Mouse (Mus musculus) cerebellum, postnatal 36 days (tissue): ENCODE results near the gene Eid3.

ENCODE experiments used
- DNase-seq, 2 experiments: peaks; one replicate each; pipeline ENCODE4 v3.0.0; 2021 to 2022; ENCODE audit warnings: mixed read lengths in 2 of 2

Eid3 gene

DNA sequence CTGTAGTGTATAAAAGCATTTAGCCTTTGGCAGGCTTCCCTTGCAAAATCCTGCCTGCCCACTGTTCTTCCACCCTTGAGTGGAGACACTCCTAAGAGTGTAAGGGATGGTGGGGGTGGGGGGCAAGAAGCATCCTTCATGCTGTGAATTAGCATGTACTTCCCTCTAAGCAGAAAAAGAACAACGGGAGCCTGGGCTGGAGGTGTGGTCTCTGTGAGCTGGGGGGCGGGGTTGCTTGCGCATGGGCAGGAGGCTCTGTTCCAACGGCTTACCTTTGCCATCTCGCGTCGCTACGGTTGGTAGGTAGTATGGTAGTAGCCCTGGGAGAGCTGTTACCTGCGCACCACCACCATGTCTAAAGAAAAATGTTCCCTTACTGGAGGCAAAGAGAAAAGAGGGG, at the start of gene Eid3:
Eid3 (plus strand) TSS at position 271 of the 400 bp plus-strand sequence.
- peak in 1 of 2 experiments; percentile 21 for DNase-seq

DNA sequence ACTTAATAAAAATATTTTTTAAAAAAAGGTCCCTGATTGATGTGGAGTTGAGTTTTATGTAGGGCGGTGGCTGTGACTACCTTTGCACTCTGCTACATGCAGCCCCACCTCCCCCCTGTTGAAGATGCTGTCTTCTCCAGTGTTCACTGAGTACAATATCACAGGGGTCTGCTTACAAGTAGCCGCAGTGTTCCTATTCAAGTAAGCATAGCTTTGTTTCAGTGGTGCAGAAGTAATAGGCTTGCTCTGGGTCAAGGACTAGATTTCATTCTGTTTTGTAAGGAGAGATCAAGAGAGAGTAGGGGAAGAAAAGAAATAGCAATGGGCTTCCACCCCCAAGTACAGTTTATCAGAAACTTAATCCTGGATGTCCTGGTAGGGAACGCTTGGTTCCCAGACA, 48.9 kb upstream of the Eid3 start:
- no peak for DNase-seq

DNA sequence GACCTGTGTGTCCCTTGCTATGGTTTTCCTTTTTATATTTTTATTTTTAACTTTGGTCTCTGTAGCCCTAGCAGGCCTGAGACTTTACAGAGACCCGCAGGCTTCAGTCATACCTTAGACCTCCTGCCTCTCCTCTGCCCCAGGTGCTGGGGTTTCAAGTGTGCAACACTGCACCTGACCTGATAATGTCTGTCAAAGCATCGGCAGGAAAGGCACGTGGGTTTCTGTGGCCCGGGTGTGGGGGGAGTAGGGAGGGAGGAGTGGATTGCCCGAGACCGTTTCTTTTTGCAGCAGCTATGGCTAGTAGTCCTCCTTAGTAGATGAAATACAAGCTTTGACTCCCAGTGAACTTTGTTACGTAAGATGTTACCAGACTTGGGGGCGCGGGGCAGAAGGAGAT, 48.5 kb upstream of the Eid3 start:
- no peak for DNase-seq

DNA sequence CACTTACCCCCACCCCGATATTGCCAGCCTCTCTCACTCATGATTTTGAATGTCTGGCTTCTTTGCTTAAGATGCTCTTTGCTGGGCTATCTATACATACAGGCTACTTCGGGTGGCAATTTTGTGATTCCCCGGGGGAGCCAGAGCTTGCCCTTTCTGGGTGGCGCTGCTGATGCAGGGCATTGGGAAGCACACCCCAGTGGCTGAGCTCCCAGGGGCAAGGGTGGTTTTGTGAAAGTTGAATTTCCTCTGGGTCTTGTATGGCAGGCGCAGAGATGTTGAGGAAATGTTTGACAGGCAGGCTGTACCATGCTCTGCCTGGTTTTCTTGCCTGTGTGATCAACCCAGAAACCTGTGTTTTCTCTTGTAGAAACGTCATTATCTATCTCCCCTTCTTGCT, 47.8 kb upstream of the Eid3 start:
- no peak for DNase-seq

DNA sequence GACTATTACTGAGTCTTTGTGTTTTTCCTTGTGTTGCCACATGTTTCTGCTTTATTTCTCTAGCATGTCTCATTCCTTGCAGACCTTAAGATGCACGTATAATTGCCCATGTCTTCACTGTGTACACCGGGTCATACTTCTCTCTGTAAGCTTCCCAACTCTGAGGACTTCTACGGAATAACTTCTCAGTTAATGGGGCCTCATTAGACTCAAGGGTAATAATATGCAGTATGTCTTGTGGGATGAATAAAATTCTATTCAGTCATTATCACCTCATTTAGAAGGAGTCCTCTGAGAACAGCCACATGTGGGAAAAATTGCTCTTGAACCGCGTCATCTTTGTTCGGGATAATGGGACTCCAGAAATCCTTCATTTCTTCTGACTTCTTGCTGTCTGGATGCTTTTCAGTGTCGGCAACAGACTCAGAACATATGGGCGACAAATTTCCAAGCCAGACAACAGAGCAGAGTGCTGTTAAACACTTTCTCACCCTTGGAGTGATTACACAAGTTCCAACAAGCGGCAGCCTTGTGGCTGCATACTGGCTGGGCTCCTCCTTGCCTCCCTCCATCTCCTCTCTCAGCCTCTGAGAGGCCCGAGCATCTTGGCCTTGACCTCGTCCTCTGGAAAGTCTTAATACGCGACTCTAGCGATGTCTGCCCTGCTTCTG, 43.2 kb upstream of the Eid3 start:
- DNase-seq: no peak

DNA sequence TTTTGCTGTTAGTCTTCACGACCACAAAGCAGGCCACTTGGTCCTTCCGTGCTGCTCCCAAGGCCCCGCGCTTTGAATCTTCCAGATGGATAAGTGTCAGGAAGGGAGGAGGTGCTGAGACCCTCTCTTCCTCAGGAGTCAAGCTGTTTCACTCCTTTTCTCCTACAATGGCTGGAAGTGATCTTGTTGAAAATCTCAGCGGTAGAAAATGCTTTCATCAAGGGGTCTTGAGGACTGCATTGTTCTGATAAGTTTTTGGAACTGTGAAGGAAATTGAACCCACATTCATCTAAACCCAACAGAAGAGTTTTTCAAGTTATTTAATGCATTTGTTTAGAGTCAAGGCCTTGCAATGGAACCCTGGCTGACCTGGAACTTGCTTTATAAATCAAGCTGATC, 42.6 kb upstream of the Eid3 start:
- no peak for DNase-seq

DNA sequence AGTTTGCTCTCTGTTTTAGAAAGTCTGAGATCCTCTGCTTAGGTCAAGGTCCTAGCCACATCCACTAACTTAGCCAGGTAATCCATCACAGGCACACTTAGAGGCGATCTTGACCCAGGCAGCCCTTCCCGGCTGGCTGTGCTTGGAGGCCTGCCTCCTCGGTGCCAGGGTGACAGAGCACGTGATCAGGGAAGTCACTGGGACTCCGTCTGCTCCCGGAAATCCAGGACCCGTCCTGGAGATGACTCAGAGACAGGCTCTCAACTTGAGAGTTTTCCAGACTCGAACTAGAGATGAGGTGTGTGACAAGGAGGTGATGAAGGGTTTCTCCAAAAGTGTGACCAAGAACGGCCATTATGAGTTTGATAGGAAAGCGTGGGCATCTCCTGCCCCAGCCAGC, 41.9 kb upstream of the Eid3 start:
- DNase-seq: no peak

DNA sequence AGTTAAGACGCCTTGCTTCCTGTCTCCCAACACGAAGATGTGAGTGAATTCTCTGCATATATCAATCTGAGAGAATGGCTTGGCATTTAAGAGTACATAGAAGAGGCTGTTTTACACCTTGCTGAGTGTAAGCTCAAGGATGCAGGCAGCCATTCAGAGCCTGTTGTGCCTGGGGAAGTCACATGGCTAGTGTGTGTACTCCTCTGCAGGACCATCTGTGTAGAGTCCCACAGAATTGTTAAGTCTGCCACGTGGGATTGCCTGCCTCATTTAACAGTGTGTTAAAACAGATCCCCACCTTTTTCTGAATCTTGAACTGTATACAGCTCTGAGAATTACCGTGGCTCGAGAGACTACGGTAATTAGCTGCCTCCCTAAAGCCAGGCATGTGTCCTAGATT, 39.9 kb upstream of the Eid3 start:
- DNase-seq: no peak

DNA sequence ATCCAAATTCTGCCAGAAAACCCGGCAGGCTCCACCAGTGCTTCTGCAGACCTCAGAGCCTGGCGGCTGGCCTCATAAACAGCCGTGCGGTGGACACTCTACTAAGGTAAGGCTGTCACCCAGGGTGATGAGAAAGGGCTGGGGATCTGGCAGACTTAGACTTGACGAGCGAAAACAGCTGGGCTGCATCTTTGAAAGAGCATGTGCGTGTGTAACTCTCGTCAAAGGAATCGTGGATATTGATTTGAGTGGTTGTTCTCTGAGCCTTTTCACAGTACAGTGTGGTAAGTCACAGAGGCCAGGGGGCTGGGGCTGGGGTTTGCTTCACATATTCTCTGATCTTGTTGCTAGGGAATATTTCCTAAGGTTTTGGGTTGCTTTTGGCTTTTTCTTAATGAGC, 32.5 kb upstream of the Eid3 start, which contains the start of gene Txnrd1:
Txnrd1 (plus strand) TSS at position 26 of the 400 bp plus-strand sequence.
- DNase-seq: no peak

DNA sequence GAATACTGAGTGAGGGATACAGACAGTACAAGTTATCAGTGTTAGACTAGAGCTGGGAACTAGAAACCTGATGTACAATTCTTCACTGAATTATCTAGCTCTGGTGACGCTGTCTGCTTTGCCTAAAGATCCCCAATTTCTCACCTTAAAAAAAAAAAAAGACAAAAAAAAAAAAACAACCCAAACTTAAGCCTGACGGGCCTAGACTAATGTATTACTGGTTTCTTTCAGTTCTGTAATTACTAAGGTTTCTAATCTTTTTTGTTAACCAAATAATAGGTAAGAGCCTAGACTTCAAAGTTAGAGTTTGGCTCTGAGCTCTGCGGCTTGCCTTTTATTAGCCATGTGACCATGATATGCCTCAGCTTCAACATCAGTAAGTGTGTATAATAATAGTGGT, 30.5 kb upstream of the Eid3 start:
- no peak for DNase-seq

DNA sequence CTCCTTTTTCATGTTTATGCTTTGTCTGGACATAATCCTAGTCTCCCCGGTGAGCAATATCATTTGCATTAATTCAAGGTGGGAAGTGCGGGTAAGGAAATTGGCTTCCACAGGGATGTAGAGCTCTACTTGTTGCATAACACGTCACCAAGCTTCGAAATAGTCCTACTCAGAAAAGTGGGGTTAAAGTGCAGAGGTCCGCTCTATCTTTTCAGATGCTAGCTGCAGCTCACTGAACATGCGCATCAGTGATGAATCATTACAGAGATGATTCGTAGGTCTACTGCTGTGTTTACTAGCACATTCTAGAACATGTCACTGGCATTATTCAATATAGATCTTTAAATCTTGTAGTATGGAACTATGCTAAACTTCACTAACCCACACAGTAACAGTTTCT, 28.0 kb upstream of the Eid3 start:
- DNase-seq: no peak

DNA sequence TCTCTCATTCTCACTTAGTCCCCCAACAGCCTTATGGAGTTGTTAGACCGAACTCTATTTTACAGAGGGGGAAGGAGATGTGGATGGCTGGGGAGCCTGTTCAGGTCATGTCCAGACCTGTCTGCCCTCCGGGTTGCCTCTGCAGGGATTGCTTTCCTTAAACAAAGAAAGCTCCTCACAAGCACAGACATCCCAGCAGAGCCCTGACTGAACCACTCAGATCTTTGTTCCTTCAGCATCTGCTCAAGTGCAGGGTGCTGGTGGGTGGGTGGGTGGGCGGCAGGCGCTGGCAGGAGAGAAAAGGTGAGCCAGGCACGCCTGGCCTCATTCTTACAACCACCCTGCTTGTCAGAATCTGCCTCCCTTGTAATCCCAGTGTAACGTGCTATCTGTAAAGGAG, 22.3 kb upstream of the Eid3 start:
- DNase-seq: no peak

DNA sequence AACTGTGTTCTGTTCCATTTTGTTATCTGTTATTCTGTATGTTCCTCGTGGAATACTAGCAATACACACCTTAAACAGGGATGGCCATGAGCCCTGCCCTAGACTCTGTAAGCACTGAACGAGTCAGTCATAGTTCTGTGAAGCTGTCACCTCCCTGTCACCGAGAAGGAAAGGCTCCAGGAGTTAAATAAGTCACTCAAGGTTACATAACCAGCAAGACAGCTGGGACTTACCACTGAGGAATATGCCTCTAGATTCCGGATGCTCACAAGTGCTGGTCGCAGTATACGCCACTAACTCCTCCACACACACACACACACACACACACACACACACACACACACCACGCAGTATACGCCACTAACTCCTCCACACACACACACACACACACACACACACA, 21.7 kb upstream of the Eid3 start:
- DNase-seq: no peak

DNA sequence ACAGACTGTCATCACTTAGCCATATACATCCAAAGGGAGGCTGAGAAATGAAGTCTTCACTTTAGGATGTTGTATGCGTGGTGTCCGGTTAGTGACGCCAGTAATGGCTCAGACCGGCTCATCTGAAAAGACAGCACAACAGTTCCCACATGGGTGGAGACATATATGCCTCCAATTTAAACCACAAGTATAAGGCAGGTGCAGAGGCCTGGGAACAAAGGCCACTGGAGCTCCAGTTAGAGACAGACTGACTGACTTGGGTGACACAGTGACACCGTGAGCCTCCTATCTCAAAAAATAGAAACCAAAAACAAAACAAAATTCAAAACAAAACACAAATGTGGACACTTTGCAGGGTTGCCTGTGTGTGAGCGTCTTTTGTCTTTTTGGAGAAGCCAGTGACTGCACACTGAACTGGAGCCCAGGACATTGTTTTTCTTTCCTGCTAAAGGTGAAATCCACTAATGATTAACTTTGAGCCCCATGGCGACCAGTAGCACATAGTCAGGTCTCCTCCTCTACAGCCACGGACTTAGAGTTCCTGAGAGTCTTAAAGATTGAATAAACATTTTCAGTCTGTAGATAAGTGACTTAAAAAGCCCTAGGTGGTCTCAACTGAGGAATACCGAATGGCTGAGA, 18.5 kb upstream of the Eid3 start:
- DNase-seq: no peak

DNA sequence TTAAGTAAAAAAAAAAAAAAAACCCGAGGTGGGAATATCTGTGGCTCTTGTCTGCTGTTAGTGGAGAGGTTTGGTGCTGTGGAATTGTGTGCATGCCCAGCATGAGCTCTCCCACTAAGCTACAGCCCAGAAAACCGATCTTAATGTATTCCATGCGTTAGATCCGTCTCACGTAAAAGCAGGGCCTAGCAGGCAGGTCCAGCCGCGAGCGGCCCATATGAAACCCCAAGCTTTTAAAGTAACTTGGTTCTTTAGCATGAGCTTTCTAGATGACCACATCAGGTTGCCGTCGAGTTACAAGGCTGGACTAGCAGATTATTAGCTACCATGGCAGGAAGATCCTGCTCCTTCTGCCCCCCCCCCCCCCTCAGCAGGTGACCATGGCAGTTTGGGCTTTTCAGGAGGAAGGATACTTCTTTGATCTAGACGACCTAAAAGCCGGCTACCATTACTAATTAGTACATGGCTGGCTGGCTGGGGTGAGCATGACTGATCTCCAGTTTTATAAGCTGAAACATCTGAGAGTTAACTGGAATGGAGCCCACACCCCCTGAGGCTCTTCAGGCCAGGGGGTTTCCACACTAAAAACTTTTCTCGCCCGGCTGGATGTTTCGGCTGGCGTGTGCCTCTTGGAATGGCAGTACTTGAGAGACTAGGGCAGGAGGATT, 16.6 kb upstream of the Eid3 start:
- DNase-seq: no peak

DNA sequence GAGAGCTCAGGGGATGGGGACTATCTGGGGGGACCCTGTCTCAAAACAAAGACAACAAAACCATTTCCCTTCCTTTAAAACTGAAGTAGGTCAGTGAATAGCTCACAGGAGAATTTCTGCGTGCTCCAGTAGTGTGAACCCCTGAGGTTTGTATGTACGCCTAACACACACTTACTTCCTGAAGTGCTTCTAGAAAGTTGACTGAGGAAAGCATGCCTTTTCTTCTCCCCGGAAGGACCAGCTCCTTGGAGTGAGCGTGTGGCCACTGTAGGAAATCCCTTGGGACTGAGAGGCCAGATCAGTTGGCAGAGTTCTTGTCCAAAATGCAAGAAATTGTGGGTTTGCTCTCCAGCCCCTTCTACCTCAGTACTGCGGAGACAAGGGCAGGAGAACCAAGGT, 16.1 kb upstream of the Eid3 start:
- no peak for DNase-seq

DNA sequence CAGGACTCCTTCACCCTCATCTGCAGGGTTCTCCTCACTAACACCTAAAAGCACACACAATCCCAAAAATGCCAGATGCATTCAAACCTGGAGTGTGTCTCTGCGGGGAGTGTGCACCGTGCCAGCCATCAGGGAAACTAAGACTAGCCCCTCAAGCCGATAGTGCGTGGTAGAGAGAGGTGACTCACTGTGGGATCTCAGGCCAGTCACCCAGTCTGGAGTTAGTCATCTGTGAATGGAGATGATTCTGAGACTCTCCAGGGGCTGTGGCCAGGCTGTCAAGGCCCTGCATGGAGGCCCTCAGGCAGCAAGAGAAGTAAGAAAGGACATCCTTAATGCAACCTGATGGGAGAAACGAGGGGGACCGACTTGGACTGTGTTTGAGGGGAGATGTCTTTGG, 14.7 kb upstream of the Eid3 start:
- DNase-seq: no peak

DNA sequence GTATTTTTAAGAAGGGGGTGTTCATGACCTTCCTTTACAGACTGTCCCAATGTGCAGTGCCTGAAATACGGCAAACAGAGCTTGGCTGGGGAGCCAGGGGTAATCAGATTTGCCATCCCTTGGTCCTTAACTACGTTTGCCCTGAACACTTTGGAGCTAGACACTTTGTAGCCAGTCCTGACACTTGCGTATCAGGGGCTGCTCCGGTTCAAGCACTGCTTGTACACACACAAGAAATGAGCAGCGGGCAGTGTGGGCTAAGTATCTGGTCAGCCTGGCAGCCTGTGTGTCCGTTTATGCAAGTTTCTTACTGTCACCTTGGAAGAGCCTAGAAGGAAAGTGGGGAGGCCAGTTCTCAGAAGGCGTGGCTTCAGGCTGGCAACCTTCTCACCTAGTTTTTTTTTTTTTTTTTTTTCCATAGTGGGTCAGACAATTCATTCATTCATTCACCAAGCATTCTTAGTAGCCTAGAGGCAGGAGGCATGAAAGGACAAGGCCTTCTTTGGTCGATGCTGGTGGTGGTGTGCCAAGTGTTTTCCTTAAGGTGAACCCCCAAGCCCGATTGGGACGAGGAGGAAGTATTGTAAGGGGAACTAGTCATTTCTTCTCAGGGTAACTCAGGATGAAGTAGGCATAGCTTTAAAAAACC, 8.3 kb upstream of the Eid3 start:
- no peak for DNase-seq

DNA sequence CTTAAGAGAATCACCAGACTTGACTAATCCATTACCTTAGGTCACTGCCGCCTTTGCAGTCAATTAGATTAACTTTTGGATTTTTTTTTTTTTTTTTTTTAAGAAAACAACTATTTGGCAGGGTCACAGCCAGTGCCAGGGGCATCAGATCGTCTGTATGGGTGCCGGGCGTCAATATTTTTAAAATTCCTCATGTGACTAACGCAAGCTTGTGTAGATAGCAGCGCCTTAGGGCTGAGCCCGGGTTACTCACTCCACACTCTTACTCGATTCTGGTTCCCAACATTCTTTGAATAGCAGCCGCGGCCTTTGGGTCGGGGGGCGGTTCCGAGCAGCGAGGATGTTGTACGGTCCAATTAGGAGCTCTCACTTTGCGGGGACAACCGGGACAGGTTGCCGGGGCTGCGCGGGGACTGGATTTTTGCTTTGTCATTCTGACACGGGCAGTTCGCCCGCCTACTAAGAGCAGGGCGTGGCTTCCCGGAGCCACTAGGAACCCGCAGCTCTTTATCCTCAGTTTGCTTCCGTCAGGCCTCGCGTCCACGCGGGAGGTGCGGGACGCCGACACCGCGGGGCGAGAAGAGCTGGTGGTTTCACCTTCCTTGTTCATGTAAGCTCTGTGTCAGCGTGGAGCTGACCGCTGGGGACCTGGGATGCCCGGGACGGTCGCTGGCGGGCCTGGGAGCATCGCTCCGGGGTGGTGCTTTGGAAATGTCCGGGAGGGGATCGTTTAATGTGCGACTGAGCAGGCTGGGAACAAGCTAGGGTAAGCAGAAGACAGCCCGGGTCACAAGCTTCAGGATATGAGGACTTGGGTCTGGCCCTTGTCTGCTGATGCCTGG, 7.5 kb upstream of the Eid3 start:
- peak; percentile 93 for DNase-seq

DNA sequence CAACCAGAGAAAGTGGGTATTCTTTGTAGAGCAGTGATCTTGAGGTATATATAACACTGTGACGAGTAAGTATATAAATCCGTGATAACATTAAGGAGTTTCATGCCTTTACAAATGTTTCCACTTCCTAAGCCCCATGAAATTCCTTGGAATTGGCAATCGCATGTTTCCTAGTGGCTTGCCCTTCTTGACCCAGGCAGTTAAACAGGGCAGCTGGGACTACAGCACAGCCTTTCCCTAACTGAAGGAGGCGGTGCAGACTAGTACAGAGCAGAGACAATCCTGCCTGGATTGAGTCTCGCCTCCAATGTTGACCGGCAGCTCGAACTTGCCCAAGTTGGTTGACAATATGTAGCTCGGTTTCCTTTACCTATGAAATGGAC, 6.9 kb upstream of the Eid3 start:
- peak; percentile 18 to 47 for DNase-seq

DNA sequence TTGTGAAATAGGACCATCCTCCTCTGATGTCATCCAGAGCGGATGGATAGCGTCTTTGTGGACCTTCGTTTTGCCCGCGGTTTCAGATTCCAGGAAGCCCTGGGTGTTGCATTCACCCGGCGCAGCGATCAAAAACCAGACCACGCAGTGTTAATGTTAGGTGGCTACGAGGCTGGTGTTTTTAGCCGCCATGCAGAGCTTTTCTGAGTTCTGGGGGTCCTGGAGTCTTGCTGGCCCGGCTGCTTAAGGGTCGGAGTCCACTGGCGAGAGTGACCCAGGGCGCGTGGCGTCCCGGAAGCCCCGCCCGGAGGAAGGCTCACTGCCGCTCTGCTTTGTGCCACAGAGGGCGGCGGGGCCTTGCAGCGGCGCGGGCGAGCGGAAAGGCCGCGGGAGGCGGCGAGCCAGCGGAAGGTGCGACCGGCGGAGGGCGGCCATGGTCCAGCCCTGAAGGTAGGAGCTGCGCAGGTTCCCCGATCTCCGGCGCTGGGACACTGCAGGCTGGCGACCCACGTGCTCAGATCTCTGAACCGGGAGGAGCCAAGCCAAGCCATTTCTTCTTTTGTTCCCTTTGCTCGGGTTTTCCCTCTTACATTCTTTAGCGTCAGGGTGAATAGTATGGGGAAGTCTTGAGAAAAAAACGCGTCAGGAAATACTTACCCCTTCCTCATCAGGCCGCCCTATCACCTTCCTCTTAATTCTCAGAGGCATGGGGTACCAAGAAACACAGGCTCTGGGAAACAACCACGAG, 6.1 kb upstream of the Eid3 start:
- peak; percentile 71 to 79 for DNase-seq

DNA sequence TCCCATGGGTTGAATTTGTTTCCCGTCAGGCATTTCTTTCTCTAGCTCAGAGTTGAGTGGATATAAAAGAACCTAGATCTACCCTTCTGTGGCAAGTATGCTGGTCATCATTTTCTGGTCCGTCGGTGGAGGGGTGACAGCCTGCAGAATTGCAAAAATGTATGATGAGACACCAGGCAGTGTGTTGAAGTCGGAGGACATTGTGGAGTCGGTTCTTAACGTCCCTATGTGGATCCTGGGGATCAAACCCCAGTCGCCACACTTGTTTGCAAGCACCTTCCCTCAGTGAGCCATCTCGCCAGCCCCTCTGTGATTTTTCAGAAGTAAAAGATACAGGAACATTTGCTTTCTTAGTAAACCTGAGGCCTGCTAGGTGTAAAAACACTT, 5.5 kb upstream of the Eid3 start:
- peak in 1 of 2 experiments; percentile 9 for DNase-seq
